Mouse (Mus musculus) hindbrain, embryonic 16.5 days (tissue): ENCODE measurements at regions not wholly inside any gene's neighbourhood (a gene's known extent, or its start where the extent isn't known, plus 50 kb on each side); places are given as distances from the start of the nearest gene placed in this dataset.
"Not testable (repeated sequence)": the region's sequence is repeated elsewhere in the genome, so short reads cannot be mapped to it uniquely, and the experiment has no call there.

ENCODE experiments used
- ATAC-seq: fragments of 200-750 bp; cut with Nextera tagmentation; 2 replicates; pipeline ENCODE4 v1.8.0; 2017; ENCODE audit warnings: moderate TSS enrichment, moderate library complexity
- H3K27ac ChIP-seq: fragments of 300-500 bp; sonication (generic); 2 replicates; pipeline ENCODE4 v1.5.1; 2014; ENCODE audit warnings: low read depth, mild to moderate bottlenecking, control low read depth, low read length, moderate library complexity
- H3K27me3 ChIP-seq: fragments of 300-500 bp; sonication (generic); replicated peaks from 2 replicates; pipeline ENCODE4 v1.6.1; 2014; ENCODE audit warnings: low read length; ENCODE audit not compliant: control insufficient read depth, insufficient read depth
- H3K36me3 ChIP-seq: fragments of 300-500 bp; sonication (generic); 2 replicates; pipeline ENCODE4 v1.6.1; 2014; ENCODE audit warnings: mild to moderate bottlenecking, low read length, moderate library complexity, mixed read lengths; ENCODE audit not compliant: control insufficient read depth, insufficient read depth
- H3K4me1 ChIP-seq: fragments of 300-500 bp; sonication (generic); 2 replicates; pipeline ENCODE4 v1.6.1; 2014; ENCODE audit warnings: low read depth, low read length; ENCODE audit not compliant: control insufficient read depth, insufficient read depth
- H3K4me2 ChIP-seq: fragments of 300-500 bp; sonication (generic); 2 replicates; pipeline ENCODE4 v1.6.1; 2014; ENCODE audit warnings: mild to moderate bottlenecking, low read length, control low read depth, moderate library complexity
- H3K4me3 ChIP-seq: fragments of 300-500 bp; sonication (generic); 2 replicates; pipeline ENCODE4 v1.5.1; 2014; ENCODE audit warnings: mild to moderate bottlenecking, low read length, control low read depth, moderate library complexity
- H3K9ac ChIP-seq: fragments of 300-500 bp; sonication (generic); 2 replicates; pipeline ENCODE4 v1.6.1; 2014; ENCODE audit warnings: low read depth, mild to moderate bottlenecking, control low read depth, low read length, moderate library complexity
- H3K9me3 ChIP-seq: fragments of 300-500 bp; sonication (generic); 2 replicates; pipeline ENCODE4 v1.6.1; 2014; ENCODE audit warnings: mild to moderate bottlenecking, low read length, moderate library complexity; ENCODE audit not compliant: control insufficient read depth
- WGBS: fragments of 180-500 bp; shearing (Covaris S2); extraction: QIAGEN DNeasy Blood & Tissue Kit; methylation state at CpG from one replicate; pipeline ENCODE4 v1.1.7; 2014; 5-methylcytosine and 5-hydroxymethylcytosine counted together

DNA sequence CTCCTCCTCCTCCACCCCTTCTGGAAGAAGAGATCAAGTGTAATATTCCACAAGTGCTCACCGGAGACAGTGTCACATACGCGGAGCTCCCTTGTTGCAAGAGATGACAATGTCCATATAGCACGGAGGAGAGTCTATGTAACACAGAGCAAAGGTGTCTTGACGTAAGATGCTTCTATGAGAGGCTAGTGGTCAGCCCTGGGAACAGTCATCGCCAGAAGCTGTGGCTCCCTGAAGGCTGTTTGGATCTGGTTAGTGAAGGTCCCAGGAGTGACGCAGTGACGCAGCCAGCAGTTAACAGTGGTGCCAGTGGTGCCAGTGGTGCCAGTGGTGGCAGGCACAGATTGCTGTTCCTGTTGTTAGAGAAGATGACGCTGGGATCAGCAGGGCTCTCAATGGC, 66.9 kb downstream of the Twistnb start:
- Histone ChIP-seq H3K9ac (no peak overlapping the region), H3K9me3 (no peaks in the 10 kb centered on the region), H3K4me1 (no peaks in the 10 kb centered on the region), H3K36me3 (no peaks in the 10 kb centered on the region), H3K4me3 (no peak overlapping the region), H3K27me3 (no peaks in the 10 kb centered on the region), H3K27ac (no peak overlapping the region), H3K4me2 (no peak overlapping the region)
- 92% methylated on average over 9 of the region's 9 CpGs for WGBS
- ATAC-seq: no peak

DNA sequence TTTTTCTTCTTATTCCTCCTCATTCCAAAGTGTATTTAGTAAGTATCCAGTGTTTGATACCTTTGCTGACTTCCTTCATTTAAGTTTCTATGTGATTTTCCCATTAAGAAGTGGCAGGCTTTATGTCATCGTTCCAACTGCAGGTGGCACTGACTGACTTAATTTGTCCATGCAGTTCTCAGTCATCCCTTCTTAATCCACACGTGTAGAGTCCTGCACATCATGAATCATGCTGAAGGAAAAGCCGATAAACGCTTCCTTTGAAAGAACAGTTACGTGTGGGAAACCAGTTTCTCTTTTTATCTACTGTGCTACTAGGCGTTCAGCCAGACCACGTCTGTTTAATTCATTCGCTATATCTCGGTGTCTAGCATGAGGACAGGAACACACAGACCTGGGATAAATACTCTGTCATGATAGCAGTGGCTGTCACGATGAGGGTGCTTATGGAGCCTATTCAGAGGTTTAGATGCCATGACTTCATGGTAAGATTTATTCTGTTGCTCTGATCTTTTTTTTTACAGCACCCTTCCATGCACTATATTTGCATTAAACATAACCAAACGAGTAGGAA, 68.0 kb downstream of the Twistnb start:
- Histone ChIP-seq H3K4me1 (no peaks in the 10 kb centered on the region), H3K4me2 (no peak overlapping the region), H3K9me3 (no peaks in the 10 kb centered on the region), H3K4me3 (no peak overlapping the region), H3K36me3 (no peaks in the 10 kb centered on the region), H3K9ac (no peak overlapping the region), H3K27ac (no peak overlapping the region), H3K27me3 (no peaks in the 10 kb centered on the region)
- 0 out of 2 replicates have a peak, but pooled peaks have one; percentile 50 for ATAC-seq
- 63% methylated on average over 11 of the region's 11 CpGs for WGBS

DNA sequence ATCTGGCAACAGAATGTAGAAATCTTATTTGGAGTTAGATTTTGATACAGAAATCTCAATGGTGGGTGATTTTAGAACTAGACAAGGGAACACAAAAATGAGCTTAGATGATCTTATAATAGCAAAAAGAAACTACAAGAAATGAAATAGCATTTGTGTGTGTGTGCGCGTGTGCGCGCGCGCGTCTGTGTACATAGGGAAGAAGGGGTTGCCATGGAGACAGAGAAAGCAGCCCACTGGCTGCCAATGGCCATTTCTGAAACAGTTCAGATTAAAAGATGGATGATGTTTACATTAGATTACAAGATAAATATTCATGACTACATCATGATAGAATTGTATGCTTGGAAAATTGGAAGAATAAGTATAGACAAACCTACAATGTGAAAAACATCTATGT, 112.1 kb downstream of the Twistnb start:
- WGBS: 74% methylated on average over 7 of the region's 7 CpGs
- ATAC-seq: 0 out of 2 replicates have a peak, but pooled peaks have one; percentile 75
- no peaks in the 10 kb centered on the region for H3K36me3 ChIP-seq
- no peaks in the 10 kb centered on the region for H3K27me3 ChIP-seq
- no peak overlapping the region for H3K27ac ChIP-seq
- H3K9me3 ChIP-seq: no peaks in the 10 kb centered on the region
- H3K9ac ChIP-seq: no peak overlapping the region
- H3K4me1 ChIP-seq: no peaks in the 10 kb centered on the region
- H3K4me3 ChIP-seq: no peak overlapping the region
- no peak overlapping the region for H3K4me2 ChIP-seq

DNA sequence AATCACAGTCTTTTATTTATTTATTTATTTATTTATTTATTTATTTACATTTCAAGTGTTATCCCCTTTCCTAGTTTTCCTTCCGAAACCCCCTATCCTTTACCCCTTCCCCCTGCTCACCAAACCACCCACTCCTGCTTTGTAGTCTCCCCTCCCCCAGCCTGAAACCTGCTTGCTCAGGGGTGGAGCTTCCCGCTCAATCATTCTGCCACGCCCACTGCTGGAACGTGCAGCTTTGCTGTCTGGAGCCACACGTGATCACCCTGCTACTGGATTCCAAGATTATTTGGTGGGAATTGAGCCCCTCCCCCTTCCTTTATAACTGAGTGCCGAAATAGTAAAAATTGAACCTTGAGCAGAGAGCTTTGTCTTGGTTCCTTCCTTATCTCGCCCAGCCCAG, 122.2 kb downstream of the Twistnb start:
- H3K27ac ChIP-seq, H3K9me3 ChIP-seq, ATAC-seq, H3K4me3 ChIP-seq, H3K4me1 ChIP-seq, H3K36me3 ChIP-seq, H3K27me3 ChIP-seq, H3K9ac ChIP-seq, H3K4me2 ChIP-seq: not testable (repeated sequence)
- WGBS: 47% methylated on average over 7 of the region's 7 CpGs

DNA sequence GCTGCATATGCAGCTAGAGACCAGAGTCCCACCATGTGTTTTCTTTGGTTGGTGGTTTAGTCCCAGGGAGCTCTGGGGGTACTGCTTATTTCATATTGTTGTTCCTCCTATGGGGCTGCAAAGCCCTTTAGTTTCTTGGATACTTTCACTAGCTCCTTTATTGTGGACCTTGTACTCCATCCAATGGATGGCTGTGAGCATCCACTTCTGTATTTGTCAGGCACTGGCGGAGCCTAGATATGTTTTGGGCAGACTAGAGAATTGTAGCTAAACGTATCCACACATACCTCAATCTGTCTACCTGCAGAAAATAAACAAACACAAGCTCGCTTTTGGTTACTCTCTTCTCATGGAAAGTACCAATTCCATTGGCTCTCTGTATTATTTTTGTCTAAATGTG, 122.8 kb downstream of the Twistnb start:
- H3K36me3 ChIP-seq: no peaks in the 10 kb centered on the region
- no peaks in the 10 kb centered on the region for H3K27me3 ChIP-seq
- H3K4me2 ChIP-seq: no peak overlapping the region
- H3K4me3 ChIP-seq: no peak overlapping the region
- 96% methylated on average over 3 of the region's 3 CpGs for WGBS
- H3K4me1 ChIP-seq: no peaks in the 10 kb centered on the region
- no peak overlapping the region for H3K9ac ChIP-seq
- ATAC-seq: no peak
- H3K27ac ChIP-seq: no peak overlapping the region
- H3K9me3 ChIP-seq: no peaks in the 10 kb centered on the region

DNA sequence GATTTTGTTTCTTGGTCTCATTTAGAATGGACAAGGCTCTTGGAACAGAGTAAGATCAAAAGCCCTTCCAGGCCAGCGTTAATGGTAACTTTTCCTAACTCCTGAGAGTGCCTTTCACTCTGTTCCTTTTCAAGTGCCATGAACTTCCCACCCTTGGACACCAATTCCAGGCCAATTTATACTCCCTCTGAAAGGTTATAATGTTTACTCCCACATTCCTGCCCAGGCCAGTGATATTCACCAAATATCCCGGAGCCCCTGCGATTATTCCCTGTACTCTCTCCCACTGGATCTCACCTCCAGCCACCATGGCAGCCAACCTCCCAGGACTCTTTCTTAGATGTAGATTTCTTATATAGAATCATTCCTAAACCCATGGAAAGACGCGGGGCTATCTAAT, 123.2 kb downstream of the Twistnb start:
- H3K9ac ChIP-seq: no peak overlapping the region
- H3K9me3 ChIP-seq: no peaks in the 10 kb centered on the region
- H3K4me1 ChIP-seq: no peaks in the 10 kb centered on the region
- H3K36me3 ChIP-seq: no peaks in the 10 kb centered on the region
- no peak for ATAC-seq
- no peak overlapping the region for H3K4me3 ChIP-seq
- 92% methylated on average over 5 of the region's 5 CpGs for WGBS
- no peaks in the 10 kb centered on the region for H3K27me3 ChIP-seq
- no peak overlapping the region for H3K4me2 ChIP-seq
- H3K27ac ChIP-seq: no peak overlapping the region

DNA sequence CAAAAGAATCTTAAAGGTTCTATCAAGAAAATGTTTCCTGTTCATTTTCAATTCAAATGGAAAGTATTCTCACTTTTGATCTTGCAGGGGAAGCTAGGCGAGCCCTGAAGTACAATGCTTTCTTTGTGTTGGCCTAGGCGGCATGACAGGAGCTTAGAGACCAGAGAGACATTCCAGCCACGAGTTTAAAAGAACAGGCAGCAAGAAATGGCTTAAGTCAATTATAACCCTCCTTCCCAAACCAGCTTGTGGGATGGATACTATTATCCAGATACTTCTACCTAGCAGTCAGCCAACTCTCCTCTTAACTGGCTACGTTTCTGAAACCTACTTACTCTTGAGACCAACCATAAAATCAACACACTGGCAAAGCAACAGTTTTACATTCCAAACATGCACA, 124.3 kb downstream of the Twistnb start:
- H3K36me3 ChIP-seq: no peaks in the 10 kb centered on the region
- H3K9me3 ChIP-seq: no peaks in the 10 kb centered on the region
- no peak overlapping the region for H3K27ac ChIP-seq
- no peak for ATAC-seq
- H3K4me3 ChIP-seq: no peak overlapping the region
- no peak overlapping the region for H3K4me2 ChIP-seq
- no peaks in the 10 kb centered on the region for H3K4me1 ChIP-seq
- 12% methylated on average over 4 of the region's 4 CpGs for WGBS
- no peaks in the 10 kb centered on the region for H3K27me3 ChIP-seq
- H3K9ac ChIP-seq: no peak overlapping the region

DNA sequence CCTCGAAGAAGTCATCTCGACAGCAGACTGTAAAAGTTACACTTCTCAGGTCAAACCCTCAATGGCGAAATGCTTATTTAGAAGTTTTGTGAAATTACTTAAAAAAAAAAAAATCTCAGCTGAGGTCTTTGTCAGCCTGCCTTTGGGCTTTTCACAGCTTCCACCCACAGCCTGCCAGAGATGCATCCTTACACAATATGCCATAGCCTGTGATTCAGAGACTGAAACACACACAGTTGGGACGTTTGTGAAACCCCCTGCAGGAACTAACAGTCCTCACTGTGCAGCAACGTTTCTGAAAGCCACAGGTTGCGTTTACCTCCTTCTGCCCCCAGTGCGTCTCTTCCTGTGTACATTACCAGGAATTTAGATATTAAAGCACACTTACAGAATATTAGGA, 131.7 kb downstream of the Twistnb start:
- Histone ChIP-seq H3K27ac (no peak overlapping the region), H3K9me3 (no peaks in the 10 kb centered on the region), H3K9ac (no peak overlapping the region), H3K27me3 (no peaks in the 10 kb centered on the region), H3K36me3 (no peaks in the 10 kb centered on the region), H3K4me2 (no peak overlapping the region), H3K4me3 (no peak overlapping the region), H3K4me1 (no peaks in the 10 kb centered on the region)
- 68% methylated on average over 7 of the region's 7 CpGs for WGBS
- no peak for ATAC-seq

DNA sequence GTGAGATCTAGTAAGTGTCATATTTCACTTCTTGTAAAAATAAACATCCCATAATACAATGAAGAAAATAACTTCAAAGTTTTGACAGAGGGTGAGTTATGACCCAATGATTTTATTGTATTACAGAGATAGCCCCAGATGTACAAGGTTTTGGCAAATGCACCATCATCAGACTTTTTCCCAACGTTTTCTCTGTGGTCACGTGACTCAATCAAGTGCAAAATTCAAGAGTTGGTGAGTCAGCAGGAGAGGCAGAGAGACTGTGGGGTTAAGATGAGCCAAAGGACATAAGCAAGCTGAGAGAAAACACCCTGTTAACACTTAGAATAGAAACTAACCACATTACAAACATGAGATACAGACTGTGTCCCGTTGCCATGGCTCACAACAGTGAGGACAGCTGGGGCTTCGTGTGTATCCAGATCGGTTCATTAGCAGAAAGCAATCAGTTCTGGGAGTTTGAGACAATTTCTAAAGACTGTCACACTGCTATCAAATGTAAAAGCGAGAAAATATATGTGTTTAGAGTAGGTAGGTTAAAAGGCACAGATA, 148.5 kb downstream of the Twistnb start:
- no peak for ATAC-seq
- H3K4me1 ChIP-seq: no peaks in the 10 kb centered on the region
- H3K27me3 ChIP-seq: no peaks in the 10 kb centered on the region
- H3K9ac ChIP-seq: no peak overlapping the region
- H3K36me3 ChIP-seq: no peaks in the 10 kb centered on the region
- no peaks in the 10 kb centered on the region for H3K9me3 ChIP-seq
- no peak overlapping the region for H3K27ac ChIP-seq
- no peak overlapping the region for H3K4me2 ChIP-seq
- no peak overlapping the region for H3K4me3 ChIP-seq
- 73% methylated on average over 6 of the region's 6 CpGs for WGBS

DNA sequence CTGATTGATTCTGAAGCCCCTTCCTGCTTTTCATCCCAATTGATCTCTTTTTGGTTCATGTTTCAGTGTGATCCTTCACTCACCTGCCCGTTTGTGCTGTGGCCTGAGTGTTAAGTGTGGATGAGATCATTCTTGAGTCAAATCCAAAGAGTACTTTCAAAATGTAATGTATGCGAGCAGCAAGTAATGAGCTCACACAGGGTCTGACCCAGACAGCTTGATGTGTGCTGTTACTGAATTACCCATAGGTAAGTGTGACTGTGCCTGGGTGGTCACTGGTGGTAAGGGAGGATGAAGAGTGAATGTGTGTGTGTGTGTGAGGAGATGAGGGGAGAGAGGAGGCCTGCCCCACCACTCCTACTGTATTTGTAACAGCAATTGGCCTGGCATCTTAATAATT, 151.4 kb downstream of the Twistnb start:
- no peak overlapping the region for H3K9ac ChIP-seq
- no peaks in the 10 kb centered on the region for H3K9me3 ChIP-seq
- no peaks in the 10 kb centered on the region for H3K27me3 ChIP-seq
- WGBS: 70% methylated on average over 2 of the region's 2 CpGs
- H3K36me3 ChIP-seq: no peaks in the 10 kb centered on the region
- H3K4me2 ChIP-seq: no peak overlapping the region
- no peak for ATAC-seq
- H3K4me3 ChIP-seq: no peak overlapping the region
- no peaks in the 10 kb centered on the region for H3K4me1 ChIP-seq
- H3K27ac ChIP-seq: no peak overlapping the region
